Mouse (Mus musculus): ENCODE data around the gene C77080. TPM values are rescaled to one million over a fixed set of nuclear protein-coding genes. Genes with fewer than 3 reads are reported as not detected.

C77080 gene
- polyA plus RNA-seq, 1 experiment from 2014 or later: 7.0 TPM

GRCm38 (mm10) chr4:129293702-129294101, 32.5 kb upstream of the C77080 start:
- no peaks in the 10 kb centered on the region for H3K9me3 ChIP-seq (ENCODE audit: control insufficient read depth, low read length)
- no peaks in the 10 kb centered on the region for H3K27me3 ChIP-seq (ENCODE audit: control insufficient read depth, insufficient read depth, low read length)
- no peak overlapping the region for H3K4me2 ChIP-seq (ENCODE audit: low read length)
- DNase-seq (no peak), ATAC-seq (ENCODE audit: low FRiP score, low TSS enrichment) (no peak)
- H3K4me1 ChIP-seq (ENCODE audit: control insufficient read depth, insufficient read depth, low read length): no peaks in the 10 kb centered on the region
- no peaks in the 10 kb centered on the region for H3K36me3 ChIP-seq (ENCODE audit: control insufficient read depth, insufficient read depth, low read length)
- WGBS: 29% methylated on average over 16 of the region's 16 CpGs
- 0 out of 2 replicates have a peak overlapping the region, but pooled peaks have one; percentile 6 for H3K9ac ChIP-seq (replicated peaks; ENCODE audit: low read length)
- no peak overlapping the region for H3K27ac ChIP-seq (replicated peaks; ENCODE audit: low read depth, low read length)
- no peak overlapping the region for H3K4me3 ChIP-seq (replicated peaks; ENCODE audit: low read depth, low read length)

GRCm38 (mm10) chr4:129292831-129293230, 31.6 kb upstream of the C77080 start:
- DNase-seq (no peak), ATAC-seq (ENCODE audit: low FRiP score, low TSS enrichment) (no peak)
- Histone ChIP-seq H3K27ac (replicated peaks; ENCODE audit: low read depth, low read length) (no peak overlapping the region), H3K9ac (replicated peaks; ENCODE audit: low read length) (no peak overlapping the region), H3K4me2 (ENCODE audit: low read length) (no peak overlapping the region), H3K36me3 (ENCODE audit: control insufficient read depth, insufficient read depth, low read length) (no peaks in the 10 kb centered on the region), H3K4me3 (replicated peaks; ENCODE audit: low read depth, low read length) (no peak overlapping the region), H3K27me3 (ENCODE audit: control insufficient read depth, insufficient read depth, low read length) (no peaks in the 10 kb centered on the region), H3K9me3 (ENCODE audit: control insufficient read depth, low read length) (no peaks in the 10 kb centered on the region), H3K4me1 (ENCODE audit: control insufficient read depth, insufficient read depth, low read length) (no peaks in the 10 kb centered on the region)
- 67% methylated on average over 7 of the region's 7 CpGs for WGBS

- H3K9me3 ChIP-seq (ENCODE audit: control insufficient read depth, low read length): no peaks in the 10 kb centered on the region
- no peak overlapping the region for H3K4me2 ChIP-seq (ENCODE audit: low read length)
- H3K4me1 ChIP-seq (ENCODE audit: control insufficient read depth, insufficient read depth, low read length): peaks cover 9% of the 10 kb centered on the region; the same call in 1 of the 2 replicates
- ATAC-seq (ENCODE audit: low FRiP score, low TSS enrichment) (no peak), DNase-seq (no peak)
- peaks cover 13% of the 10 kb centered on the region for H3K27me3 ChIP-seq (ENCODE audit: control insufficient read depth, insufficient read depth, low read length)
- 94% methylated on average over 8 of the region's 8 CpGs for WGBS
- H3K36me3 ChIP-seq (ENCODE audit: control insufficient read depth, insufficient read depth, low read length): no peaks in the 10 kb centered on the region
- no peak overlapping the region for H3K27ac ChIP-seq (replicated peaks; ENCODE audit: low read depth, low read length)
- no peak overlapping the region for H3K9ac ChIP-seq (replicated peaks; ENCODE audit: low read length)
- H3K4me3 ChIP-seq (replicated peaks; ENCODE audit: low read depth, low read length): no peak overlapping the region
Observed at GRCm38 (mm10) chr4:129289671-129290070, 28.5 kb upstream of the C77080 start.

GRCm38 (mm10) chr4:129288067-129288466, 26.9 kb upstream of the C77080 start:
- ATAC-seq (ENCODE audit: low FRiP score, low TSS enrichment): no peak

GRCm38 (mm10) chr4:129287472-129287981, 26.3 kb upstream of the C77080 start, which contains the start of gene Sync:
Gene Sync (plus strand): TSS chr4:129287617.
- Histone ChIP-seq H3K9me3 (ENCODE audit: control insufficient read depth, low read length) (no peaks in the 10 kb centered on the region), H3K4me1 (ENCODE audit: control insufficient read depth, insufficient read depth, low read length) (peaks cover 9% of the 10 kb centered on the region; the same call in 1 of the 2 replicates), H3K36me3 (ENCODE audit: control insufficient read depth, insufficient read depth, low read length) (no peaks in the 10 kb centered on the region), H3K27ac (replicated peaks; ENCODE audit: low read depth, low read length) (no peak within 1 kb of the TSS), H3K9ac (replicated peaks; ENCODE audit: low read length) (peak within 1 kb of the TSS; percentile 56), H3K27me3 (ENCODE audit: control insufficient read depth, insufficient read depth, low read length) (peaks cover 13% of the 10 kb centered on the region), H3K4me2 (ENCODE audit: low read length) (peak within 1 kb of the TSS; percentile 90), H3K4me3 (replicated peaks; ENCODE audit: low read depth, low read length) (peak within 1 kb of the TSS; percentile 44)
- DNase-seq (peak; percentile 66), ATAC-seq (ENCODE audit: low FRiP score, low TSS enrichment) (no peak; the same call in 1 of the 2 replicates)
- WGBS: under 1% methylated on average over 52 of the region's 53 CpGs

More at GRCm38 (mm10) chr4:129288067-129288466, 26.9 kb upstream of the C77080 start:
- Histone ChIP-seq H3K4me2 (ENCODE audit: low read length) (peak overlapping the region; percentile 90), H3K4me1 (ENCODE audit: control insufficient read depth, insufficient read depth, low read length) (peaks cover 9% of the 10 kb centered on the region; the same call in 1 of the 2 replicates), H3K27ac (replicated peaks; ENCODE audit: low read depth, low read length) (no peak overlapping the region), H3K4me3 (replicated peaks; ENCODE audit: low read depth, low read length) (peak overlapping the region; percentile 44), H3K36me3 (ENCODE audit: control insufficient read depth, insufficient read depth, low read length) (no peaks in the 10 kb centered on the region), H3K9me3 (ENCODE audit: control insufficient read depth, low read length) (no peaks in the 10 kb centered on the region), H3K27me3 (ENCODE audit: control insufficient read depth, insufficient read depth, low read length) (peaks cover 13% of the 10 kb centered on the region), H3K9ac (replicated peaks; ENCODE audit: low read length) (no peak overlapping the region; the same call in 1 of the 2 replicates)
- WGBS: 34% methylated on average over 3 of the region's 3 CpGs
- DNase-seq: no peak

GRCm38 (mm10) chr4:129286683-129287471, 25.7 kb upstream of the C77080 start:
- Histone ChIP-seq H3K36me3 (ENCODE audit: control insufficient read depth, insufficient read depth, low read length) (no peaks in the 10 kb centered on the region), H3K4me2 (ENCODE audit: low read length) (peak overlapping the region; percentile 90), H3K4me1 (ENCODE audit: control insufficient read depth, insufficient read depth, low read length) (peaks cover 9% of the 10 kb centered on the region; the same call in 1 of the 2 replicates), H3K27me3 (ENCODE audit: control insufficient read depth, insufficient read depth, low read length) (peaks cover 13% of the 10 kb centered on the region), H3K9ac (replicated peaks; ENCODE audit: low read length) (peak overlapping the region; percentile 56), H3K27ac (replicated peaks; ENCODE audit: low read depth, low read length) (no peak overlapping the region), H3K9me3 (ENCODE audit: control insufficient read depth, low read length) (no peaks in the 10 kb centered on the region), H3K4me3 (replicated peaks; ENCODE audit: low read depth, low read length) (peak overlapping the region; percentile 44)
- WGBS: 2% methylated on average over 28 of the region's 28 CpGs
- DNase-seq (peak; percentile 57), ATAC-seq (ENCODE audit: low FRiP score, low TSS enrichment) (no peak)

- H3K4me3 ChIP-seq (replicated peaks; ENCODE audit: low read depth, low read length): no peak overlapping the region
- H3K27ac ChIP-seq (replicated peaks; ENCODE audit: low read depth, low read length): no peak overlapping the region
- WGBS: 67% methylated on average over 5 of the region's 5 CpGs
- no peak for DNase-seq
- ATAC-seq (ENCODE audit: low FRiP score, low TSS enrichment): no peak
- H3K36me3 ChIP-seq (ENCODE audit: control insufficient read depth, insufficient read depth, low read length): no peaks in the 10 kb centered on the region
- H3K9me3 ChIP-seq (ENCODE audit: control insufficient read depth, low read length): no peaks in the 10 kb centered on the region
- no peak overlapping the region for H3K9ac ChIP-seq (replicated peaks; ENCODE audit: low read length)
- H3K27me3 ChIP-seq (ENCODE audit: control insufficient read depth, insufficient read depth, low read length): peaks cover 13% of the 10 kb centered on the region
- peaks cover 9% of the 10 kb centered on the region; the same call in 1 of the 2 replicates for H3K4me1 ChIP-seq (ENCODE audit: control insufficient read depth, insufficient read depth, low read length)
- no peak overlapping the region for H3K4me2 ChIP-seq (ENCODE audit: low read length)
Observed at GRCm38 (mm10) chr4:129286001-129286682, 24.9 kb upstream of the C77080 start.

- Histone ChIP-seq H3K9me3 (ENCODE audit: control insufficient read depth, low read length) (no peaks in the 10 kb centered on the region), H3K4me3 (replicated peaks; ENCODE audit: low read depth, low read length) (no peak overlapping the region), H3K27me3 (ENCODE audit: control insufficient read depth, insufficient read depth, low read length) (peaks cover 13% of the 10 kb centered on the region), H3K36me3 (ENCODE audit: control insufficient read depth, insufficient read depth, low read length) (no peaks in the 10 kb centered on the region), H3K27ac (replicated peaks; ENCODE audit: low read depth, low read length) (no peak overlapping the region), H3K4me1 (ENCODE audit: control insufficient read depth, insufficient read depth, low read length) (peaks cover 9% of the 10 kb centered on the region; the same call in 1 of the 2 replicates), H3K4me2 (ENCODE audit: low read length) (no peak overlapping the region), H3K9ac (replicated peaks; ENCODE audit: low read length) (no peak overlapping the region)
- DNase-seq (no peak), ATAC-seq (ENCODE audit: low FRiP score, low TSS enrichment) (no peak)
- WGBS: 83% methylated on average over 2 of the region's 2 CpGs
Observed at GRCm38 (mm10) chr4:129284685-129285084, 23.5 kb upstream of the C77080 start.

Data from midbrain, embryonic 14.5 days (tissue).